Mouse (Mus musculus) liver, adult (tissue): Measurements from ENCODE around the gene 5830473C10Rik.

Experiments
- GATA4 ChIP-seq: IDR thresholded peaks from 2 replicates; pipeline ENCODE4 v1.6.1; 2014; ENCODE audit warnings: mild to moderate bottlenecking, low read length; ENCODE audit not compliant: insufficient replicate concordance

5830473C10Rik gene

DNA sequence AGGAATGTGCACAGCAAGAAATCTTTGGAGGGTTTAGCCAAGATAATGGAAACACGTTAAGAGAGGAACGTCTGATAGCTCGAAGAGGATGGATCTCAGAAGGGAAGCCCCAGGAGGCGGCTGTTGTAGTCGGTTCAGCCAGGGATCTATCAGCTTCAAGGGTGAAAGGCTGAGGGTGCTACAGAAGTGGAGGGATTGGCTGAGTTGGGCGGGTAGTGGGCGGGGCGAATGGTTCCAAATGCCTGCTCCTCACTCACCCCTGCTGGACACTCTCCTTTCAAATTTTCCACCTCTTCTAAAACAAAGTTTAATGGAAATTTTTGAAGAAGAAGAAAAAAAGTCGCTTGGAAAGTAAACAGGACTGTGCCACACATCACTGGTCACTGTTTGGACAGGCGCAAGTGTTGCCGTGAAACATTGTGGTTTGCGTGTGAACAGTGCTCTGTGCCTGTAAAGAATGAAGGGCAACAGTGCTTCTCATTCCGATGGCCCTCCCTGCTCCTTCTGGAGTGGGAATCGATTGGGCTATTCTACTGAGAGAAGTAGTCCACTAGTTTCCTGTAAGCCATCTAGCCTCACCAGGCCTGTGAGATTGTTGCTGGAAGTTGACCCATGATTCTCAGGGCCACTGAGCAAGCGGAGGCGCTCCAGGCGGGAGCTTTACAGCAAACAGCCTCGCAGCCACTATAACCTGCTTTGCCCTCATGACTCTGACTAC lies 64.0 kb downstream of the 5830473C10Rik start:
- no peak for TF ChIP-seq GATA4

DNA sequence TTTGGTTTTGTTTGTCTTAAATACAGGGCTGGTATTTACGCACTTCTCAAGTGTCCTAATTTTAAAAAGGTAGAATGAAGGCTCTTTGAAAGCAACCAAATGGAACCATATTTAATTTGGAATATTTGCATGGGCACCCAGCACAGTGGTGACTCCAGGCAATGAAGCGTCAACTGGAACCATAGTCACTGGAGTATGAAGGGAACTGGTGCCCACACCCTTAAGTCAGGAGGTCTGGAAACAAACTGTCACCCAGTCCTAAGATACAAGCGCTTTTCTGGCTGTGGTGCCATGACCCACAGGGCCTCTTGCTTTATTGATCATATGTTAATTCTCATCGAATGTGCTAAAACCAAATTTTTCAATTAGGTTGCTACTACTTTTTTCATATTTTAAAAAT lies 66.5 kb downstream of the 5830473C10Rik start:
- TF ChIP-seq GATA4: no peak

DNA sequence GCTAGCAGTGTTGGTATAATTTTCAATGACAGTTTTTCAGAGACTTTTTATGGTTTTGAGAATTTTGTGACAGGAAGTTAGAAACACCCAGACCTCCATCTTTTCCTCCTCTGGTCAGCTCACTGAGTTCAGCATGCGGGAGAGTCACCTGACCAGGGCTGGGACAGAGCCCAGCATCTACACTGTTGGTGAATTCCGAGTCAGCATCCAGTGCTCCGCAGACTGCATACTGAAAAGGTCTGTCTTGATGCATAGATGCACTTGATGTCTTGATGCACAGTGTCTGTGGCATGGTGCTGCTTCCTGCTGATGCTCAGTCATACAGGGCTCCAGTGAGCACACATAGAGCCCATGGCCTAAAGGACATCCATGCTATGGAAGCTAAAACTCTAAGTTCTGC lies 67.1 kb downstream of the 5830473C10Rik start:
- TF ChIP-seq GATA4: no peak

DNA sequence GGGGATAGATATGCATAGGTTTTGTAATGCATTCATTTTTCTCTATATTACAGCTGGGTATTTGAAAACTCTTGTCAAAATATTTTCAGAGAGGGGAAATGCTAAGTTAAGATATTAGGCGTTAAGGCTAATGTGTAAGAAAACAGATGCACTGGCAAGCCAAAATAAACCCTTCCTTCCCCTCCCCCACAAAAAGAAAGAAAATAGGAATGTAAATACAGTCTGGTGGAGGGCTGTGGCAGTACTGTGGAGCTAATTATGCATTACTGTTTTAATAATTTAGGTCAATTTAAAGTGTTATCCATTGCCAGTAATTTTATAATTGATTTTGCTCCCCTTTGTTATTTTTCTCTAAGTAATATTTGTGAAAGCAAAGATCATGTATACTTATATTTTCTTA lies 67.6 kb downstream of the 5830473C10Rik start:
- TF ChIP-seq GATA4: no peak

DNA sequence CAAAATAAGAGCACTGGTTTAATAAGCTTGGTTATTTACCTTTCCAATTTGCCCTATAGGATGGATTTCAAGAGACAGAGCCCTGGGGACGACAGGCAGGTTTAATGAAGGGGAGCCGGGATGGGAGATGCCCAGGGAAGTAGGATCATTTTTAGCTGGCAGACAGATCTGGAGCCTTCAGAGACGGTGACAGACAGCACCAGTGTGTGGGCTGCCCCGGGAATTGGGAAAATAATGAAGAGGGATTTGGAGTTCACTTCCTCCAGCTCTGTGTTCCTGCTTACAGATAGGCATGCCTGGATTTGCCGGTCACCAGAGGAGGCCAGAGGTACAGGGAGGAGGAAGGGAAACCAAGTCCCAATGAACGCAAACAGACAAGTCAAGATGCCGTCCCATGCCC lies 74.0 kb downstream of the 5830473C10Rik start:
- no peak for TF ChIP-seq GATA4

DNA sequence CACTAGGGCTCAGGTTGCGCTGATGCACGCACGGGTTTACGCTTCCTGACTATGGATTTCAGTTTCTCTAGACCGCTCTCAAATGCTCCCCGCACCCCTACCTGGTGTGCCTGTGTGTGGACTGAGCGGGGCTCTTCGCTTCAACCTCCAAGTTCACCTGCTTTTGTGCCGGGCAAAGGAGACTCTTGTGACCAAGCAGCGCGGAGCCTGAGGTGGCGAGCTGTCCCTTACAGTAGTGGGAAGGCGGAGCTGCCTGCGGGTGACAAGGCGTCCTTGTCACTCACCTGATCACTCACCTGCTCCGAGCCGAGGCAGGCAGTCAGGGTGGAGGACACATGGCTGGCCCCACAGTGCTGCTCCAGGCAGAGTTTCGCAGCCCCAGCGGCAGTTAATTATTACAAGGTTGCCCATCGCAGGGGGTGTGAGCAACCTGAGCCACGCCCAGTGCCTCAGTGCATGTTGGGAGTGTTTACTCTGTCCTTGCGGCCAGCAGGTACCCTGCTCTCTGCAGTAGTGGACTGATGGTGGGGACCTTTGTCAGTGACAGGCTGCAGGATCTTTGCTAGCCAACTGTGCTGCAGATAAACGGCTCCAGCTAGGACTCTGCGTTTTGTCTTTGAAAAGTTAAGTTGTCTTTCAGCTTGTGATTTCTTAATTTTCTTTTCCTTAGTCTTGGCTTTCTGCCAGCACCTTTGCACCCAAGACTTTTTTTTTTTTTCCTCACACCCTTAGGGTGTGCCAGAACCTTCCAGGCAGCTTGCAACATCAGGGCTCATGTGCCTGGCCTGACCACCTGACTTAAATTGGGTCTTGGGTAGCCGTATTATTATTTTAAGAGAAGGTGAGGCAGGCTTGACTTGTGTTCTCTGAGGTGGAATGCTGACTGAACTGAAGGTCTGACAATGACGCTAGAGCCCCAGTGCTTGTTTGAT lies 79.6 kb downstream of the 5830473C10Rik start, which contains the start of gene Rassf6:
Rassf6 (minus strand) TSS at position 372 of the 932 bp plus-strand sequence.
- TF ChIP-seq GATA4: no peak

DNA sequence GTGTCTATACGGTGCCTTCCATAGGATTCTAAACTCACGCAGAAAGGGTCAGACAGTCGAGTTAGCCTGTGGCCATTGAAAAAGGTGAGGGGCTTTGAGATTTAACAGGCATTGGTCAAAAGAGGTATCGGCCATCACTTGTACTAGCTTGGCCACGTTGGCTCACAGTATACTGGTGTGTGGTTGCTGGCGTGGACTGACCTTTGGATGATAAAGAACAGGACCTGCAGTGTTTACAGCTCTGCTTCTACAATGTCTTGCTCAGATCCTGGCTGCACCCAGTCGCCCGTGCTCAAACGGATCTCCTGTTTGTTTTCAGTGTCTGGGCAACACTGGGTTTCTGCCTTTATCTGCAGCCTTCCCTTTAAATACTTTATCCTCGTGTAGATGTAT lies 80.3 kb downstream of the 5830473C10Rik start:
- TF ChIP-seq GATA4: no peak; the same call in 1 of the 2 replicates

DNA sequence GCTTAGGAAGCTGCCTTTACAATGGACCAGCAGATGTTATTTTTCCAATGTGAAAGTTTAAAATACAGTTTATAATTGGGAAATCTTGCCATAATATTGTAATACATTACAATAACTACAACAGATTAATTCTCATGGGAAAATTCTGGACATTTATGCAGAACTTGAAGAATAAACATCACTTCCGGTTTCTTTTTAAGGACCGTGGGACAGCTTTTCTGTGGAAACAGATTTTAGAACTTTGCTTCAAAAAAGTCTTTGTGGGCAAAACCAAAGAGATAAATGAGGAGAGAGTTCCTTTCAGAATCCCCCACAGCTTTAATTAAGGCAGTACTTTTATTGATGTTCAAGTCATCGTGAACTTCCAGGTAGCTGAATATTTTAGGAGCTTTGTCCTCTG lies 84.7 kb downstream of the 5830473C10Rik start:
- no peak for TF ChIP-seq GATA4

DNA sequence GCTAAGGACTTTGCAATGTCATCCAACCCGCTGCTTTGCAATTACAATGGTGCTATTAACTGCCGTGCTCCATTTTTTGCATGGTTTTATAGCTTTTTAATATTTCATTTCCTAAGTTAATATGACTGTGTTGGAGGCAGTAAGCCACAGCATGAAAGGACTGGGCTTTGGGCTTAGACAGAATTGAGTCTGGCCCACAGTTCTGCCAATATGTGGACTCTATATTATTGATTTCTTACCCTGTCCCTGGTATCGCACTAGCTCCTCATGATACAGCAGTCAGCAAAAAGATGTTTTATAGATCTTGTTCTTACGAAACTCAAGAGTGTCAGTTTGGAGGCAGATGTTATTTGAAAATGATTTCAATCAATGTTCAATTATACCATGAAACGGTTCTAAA lies 85.5 kb downstream of the 5830473C10Rik start:
- TF ChIP-seq GATA4: no peak
